Mouse (Mus musculus): ENCODE measurements at regions not wholly inside any gene's neighbourhood (a gene's known extent, or its start where the extent isn't known, plus 50 kb on each side); places are given as distances from the start of the nearest gene placed in this dataset.

- H3K4me3 ChIP-seq (replicated peaks), result no peak overlapping the region
- no peak overlapping the region for H3K4me2 ChIP-seq (replicated peaks)
- no peak overlapping the region for H3K9ac ChIP-seq (replicated peaks)
- 0 out of 2 replicates have a peak, but pooled peaks cover 9% of the 10 kb centered on the region for H3K4me1 ChIP-seq (replicated peaks)
- H3K27me3 ChIP-seq, result peaks cover 5% of the 10 kb centered on the region
- H3K27ac ChIP-seq, result no peak overlapping the region
- H3K9me3 ChIP-seq, result peaks cover 5% of the 10 kb centered on the region; the same call in 1 of the 2 replicates
- 63% methylated on average over 4 of the region's 4 CpGs for WGBS
- H3K36me3 ChIP-seq, result no peaks in the 10 kb centered on the region
- ATAC-seq, result no peak
Observed at GRCm38 (mm10) chr5:111789904-111790303, 56.2 kb downstream of the Gm26897 start.

- Histone ChIP-seq H3K4me3 (replicated peaks) (no peak overlapping the region), H3K9me3 (peaks cover 5% of the 10 kb centered on the region; the same call in 1 of the 2 replicates), H3K4me2 (replicated peaks) (no peak overlapping the region), H3K4me1 (replicated peaks) (0 out of 2 replicates have a peak, but pooled peaks cover 9% of the 10 kb centered on the region), H3K27me3 (peaks cover 5% of the 10 kb centered on the region), H3K36me3 (no peaks in the 10 kb centered on the region), H3K27ac (no peak overlapping the region), H3K9ac (replicated peaks) (no peak overlapping the region)
- ATAC-seq, result no peak
- WGBS, result 79% methylated on average over 9 of the region's 9 CpGs
Observed at GRCm38 (mm10) chr5:111790527-111790926, 56.8 kb downstream of the Gm26897 start.

- Histone ChIP-seq H3K9ac (replicated peaks) (no peak overlapping the region), H3K27ac (no peak overlapping the region), H3K4me3 (replicated peaks) (no peak overlapping the region), H3K36me3 (no peaks in the 10 kb centered on the region), H3K27me3 (peaks cover 5% of the 10 kb centered on the region), H3K4me2 (replicated peaks) (no peak overlapping the region), H3K9me3 (peaks cover 5% of the 10 kb centered on the region; the same call in 1 of the 2 replicates), H3K4me1 (replicated peaks) (0 out of 2 replicates have a peak, but pooled peaks cover 9% of the 10 kb centered on the region)
- WGBS, result 94% methylated on average over 5 of the region's 5 CpGs
- ATAC-seq, result no peak
Observed at GRCm38 (mm10) chr5:111791089-111791561, 57.4 kb downstream of the Gm26897 start.

GRCm38 (mm10) chr5:111792746-111793145 lies 59.0 kb downstream of the Gm26897 start:
- Histone ChIP-seq H3K36me3 (no peaks in the 10 kb centered on the region), H3K4me2 (replicated peaks) (no peak overlapping the region), H3K9ac (replicated peaks) (no peak overlapping the region), H3K9me3 (no peaks in the 10 kb centered on the region), H3K4me1 (replicated peaks) (0 out of 2 replicates have a peak, but pooled peaks cover 9% of the 10 kb centered on the region), H3K4me3 (replicated peaks) (no peak overlapping the region), H3K27ac (no peak overlapping the region), H3K27me3 (peaks cover 5% of the 10 kb centered on the region; the same call in 1 of the 2 replicates)
- WGBS, result 85% methylated on average over 14 of the region's 14 CpGs
- no peak for ATAC-seq

- Histone ChIP-seq H3K4me1 (replicated peaks) (0 out of 2 replicates have a peak, but pooled peaks cover 9% of the 10 kb centered on the region), H3K4me2 (replicated peaks) (no peak overlapping the region), H3K4me3 (replicated peaks) (no peak overlapping the region), H3K27me3 (peaks cover 5% of the 10 kb centered on the region; the same call in 1 of the 2 replicates), H3K36me3 (no peaks in the 10 kb centered on the region), H3K27ac (no peak overlapping the region), H3K9me3 (no peaks in the 10 kb centered on the region), H3K9ac (replicated peaks) (no peak overlapping the region)
- 77% methylated on average over 4 of the region's 4 CpGs for WGBS
- no peak for ATAC-seq
Observed at GRCm38 (mm10) chr5:111793178-111793577, 59.5 kb downstream of the Gm26897 start.

- Histone ChIP-seq H3K9ac (replicated peaks) (no peak overlapping the region), H3K27me3 (no peaks in the 10 kb centered on the region), H3K4me1 (replicated peaks) (peaks cover 13% of the 10 kb centered on the region), H3K9me3 (no peaks in the 10 kb centered on the region), H3K4me2 (replicated peaks) (no peak overlapping the region), H3K27ac (no peak overlapping the region), H3K4me3 (replicated peaks) (no peak overlapping the region), H3K36me3 (no peaks in the 10 kb centered on the region)
- 71% methylated on average over 5 of the region's 5 CpGs for WGBS
- ATAC-seq, result no peak
Observed at GRCm38 (mm10) chr5:111796889-111797288, 63.2 kb downstream of the Gm26897 start.

GRCm38 (mm10) chr5:111799700-111800311 lies 66.1 kb downstream of the Gm26897 start:
- Histone ChIP-seq H3K4me3 (replicated peaks) (no peak overlapping the region), H3K4me2 (replicated peaks) (no peak overlapping the region), H3K27ac (no peak overlapping the region), H3K9me3 (no peaks in the 10 kb centered on the region), H3K36me3 (no peaks in the 10 kb centered on the region), H3K27me3 (no peaks in the 10 kb centered on the region), H3K9ac (replicated peaks) (no peak overlapping the region), H3K4me1 (replicated peaks) (peaks cover 7% of the 10 kb centered on the region)
- no peak for ATAC-seq
- whole genome bisulfite sequencing, result 54% methylated on average over 15 of the region's 15 CpGs

GRCm38 (mm10) chr5:111800511-111800910 lies 66.8 kb downstream of the Gm26897 start:
- H3K4me2 ChIP-seq (replicated peaks), result no peak overlapping the region
- H3K4me3 ChIP-seq (replicated peaks), result no peak overlapping the region
- H3K9me3 ChIP-seq, result no peaks in the 10 kb centered on the region
- 85% methylated on average over 11 of the region's 11 CpGs for WGBS
- H3K9ac ChIP-seq (replicated peaks), result no peak overlapping the region
- 0 out of 2 replicates have a peak, but pooled peaks cover 5% of the 10 kb centered on the region for H3K27me3 ChIP-seq
- H3K4me1 ChIP-seq (replicated peaks), result peaks cover 7% of the 10 kb centered on the region
- H3K27ac ChIP-seq, result no peak overlapping the region
- no peaks in the 10 kb centered on the region for H3K36me3 ChIP-seq
- ATAC-seq, result no peak

- 71% methylated on average over 2 of the region's 2 CpGs for WGBS
- Histone ChIP-seq H3K4me1 (replicated peaks) (peaks cover 7% of the 10 kb centered on the region), H3K4me2 (replicated peaks) (no peak overlapping the region), H3K27me3 (0 out of 2 replicates have a peak, but pooled peaks cover 5% of the 10 kb centered on the region), H3K9me3 (no peaks in the 10 kb centered on the region), H3K36me3 (no peaks in the 10 kb centered on the region), H3K9ac (replicated peaks) (no peak overlapping the region), H3K4me3 (replicated peaks) (no peak overlapping the region), H3K27ac (no peak overlapping the region)
- no peak for ATAC-seq
Observed at GRCm38 (mm10) chr5:111801051-111801450, 67.3 kb downstream of the Gm26897 start.

- Histone ChIP-seq H3K9ac (replicated peaks) (no peak overlapping the region), H3K27me3 (0 out of 2 replicates have a peak, but pooled peaks cover 5% of the 10 kb centered on the region), H3K4me2 (replicated peaks) (no peak overlapping the region), H3K4me3 (replicated peaks) (no peak overlapping the region), H3K9me3 (no peaks in the 10 kb centered on the region), H3K36me3 (no peaks in the 10 kb centered on the region), H3K27ac (no peak overlapping the region), H3K4me1 (replicated peaks) (peaks cover 7% of the 10 kb centered on the region)
- ATAC-seq, result no peak
- 82% methylated on average over 6 of the region's 6 CpGs for WGBS
Observed at GRCm38 (mm10) chr5:111804542-111804941, 70.8 kb downstream of the Gm26897 start.

GRCm38 (mm10) chr5:111805150-111805549 lies 71.4 kb downstream of the Gm26897 start:
- WGBS, result 72% methylated on average over 7 of the region's 7 CpGs
- H3K27ac ChIP-seq, result no peak overlapping the region

GRCm38 (mm10) chr5:111805761-111806191 lies 72.1 kb downstream of the Gm26897 start:
- H3K9ac ChIP-seq (replicated peaks), result no peak overlapping the region
- WGBS, result 76% methylated on average over 17 of the region's 17 CpGs
- no peak for ATAC-seq

More at GRCm38 (mm10) chr5:111805150-111805549, 71.4 kb downstream of the Gm26897 start:
- peaks cover 1% of the 10 kb centered on the region for H3K4me1 ChIP-seq (replicated peaks)
- no peak overlapping the region for H3K4me3 ChIP-seq (replicated peaks)
- no peak for ATAC-seq
- H3K9me3 ChIP-seq, result no peaks in the 10 kb centered on the region
- no peak overlapping the region for H3K9ac ChIP-seq (replicated peaks)
- H3K27me3 ChIP-seq, result 0 out of 2 replicates have a peak, but pooled peaks cover 5% of the 10 kb centered on the region
- H3K4me2 ChIP-seq (replicated peaks), result no peak overlapping the region
- H3K36me3 ChIP-seq, result no peaks in the 10 kb centered on the region

More at GRCm38 (mm10) chr5:111805761-111806191, 72.1 kb downstream of the Gm26897 start:
- H3K36me3 ChIP-seq, result no peaks in the 10 kb centered on the region
- no peaks in the 10 kb centered on the region for H3K4me1 ChIP-seq (replicated peaks)
- 0 out of 2 replicates have a peak, but pooled peaks cover 5% of the 10 kb centered on the region for H3K27me3 ChIP-seq
- H3K27ac ChIP-seq, result no peak overlapping the region
- no peak overlapping the region for H3K4me3 ChIP-seq (replicated peaks)
- H3K4me2 ChIP-seq (replicated peaks), result no peak overlapping the region
- H3K9me3 ChIP-seq, result no peaks in the 10 kb centered on the region
